Mouse (Mus musculus) lung, embryonic 15.5 days (tissue): ENCODE data around the gene Wfdc5. TPM values are rescaled to one million over a fixed set of nuclear protein-coding genes. Genes with fewer than 3 reads are reported as not detected.

Source experiments
- ATAC-seq: fragments of 200-750 bp; cut with Nextera tagmentation; 2 replicates; pipeline ENCODE4 v1.8.0; 2017; ENCODE audit warnings: moderate number of reproducible peaks, borderline replicate concordance; ENCODE audit not compliant: low FRiP score, low TSS enrichment; ENCODE audit errors: extremely low read depth
- H3K27ac ChIP-seq: fragments of 300-500 bp; sonication (generic); 2 replicates; pipeline ENCODE4 v1.5.1; 2015; ENCODE audit warnings: moderate library complexity, mild to moderate bottlenecking, inconsistent platforms
- H3K27me3 ChIP-seq: fragments of 300-500 bp; sonication (generic); 2 replicates; pipeline ENCODE4 v1.6.1; 2015; ENCODE audit warnings: inconsistent platforms
- H3K36me3 ChIP-seq: fragments of 300-500 bp; sonication (generic); 2 replicates; pipeline ENCODE4 v1.6.1; 2015; ENCODE audit warnings: inconsistent platforms
- H3K4me1 ChIP-seq: fragments of 300-500 bp; sonication (generic); 2 replicates; pipeline ENCODE4 v1.6.1; 2015; ENCODE audit warnings: inconsistent platforms
- H3K4me2 ChIP-seq: fragments of 300-500 bp; sonication (generic); 2 replicates; pipeline ENCODE4 v1.6.1; 2015; ENCODE audit warnings: inconsistent platforms, mild to moderate bottlenecking, moderate library complexity
- H3K4me3 ChIP-seq: fragments of 300-500 bp; sonication (generic); 2 replicates; pipeline ENCODE4 v1.5.1; 2015; ENCODE audit warnings: mild to moderate bottlenecking, inconsistent platforms
- H3K9ac ChIP-seq: fragments of 300-500 bp; sonication (generic); 2 replicates; pipeline ENCODE4 v1.6.1; 2015; ENCODE audit warnings: inconsistent platforms
- H3K9me3 ChIP-seq: fragments of 300-500 bp; sonication (generic); 2 replicates; pipeline ENCODE4 v1.6.1; 2016; ENCODE audit warnings: inconsistent platforms
- WGBS: fragments of 180-500 bp; shearing (Covaris S2); methylation state at CpG from one replicate; pipeline ENCODE4 v1.1.7; 2015; 5-methylcytosine and 5-hydroxymethylcytosine counted together
- polyA plus RNA-seq: library from polyadenylated mRNA; unstranded; fragments of >200 nt; fragmentation: Nextera tagmentation; extraction: Ambion mirVana; gene quantifications from 2 replicates; pipeline ENCODE4 v1.2.1, GENCODE M21; 2015

Wfdc5 gene
- polyA plus RNA-seq, 1 experiment from 2014 or later = not detected

- Histone ChIP-seq H3K4me2 (no peak overlapping the region), H3K27me3 (peaks cover 59% of the 10 kb centered on the region), H3K9ac (no peak overlapping the region), H3K27ac (no peak overlapping the region), H3K4me1 (peaks cover 10% of the 10 kb centered on the region), H3K9me3 (no peaks in the 10 kb centered on the region), H3K36me3 (no peaks in the 10 kb centered on the region), H3K4me3 (no peak overlapping the region)
- WGBS = 53% methylated on average over 3 of the region's 3 CpGs
- no peak for ATAC-seq
These were observed 9.1 kb downstream of the Wfdc5 start for GRCm38 (mm10) chr2:164173394-164173793.

- no peaks in the 10 kb centered on the region for H3K9me3 ChIP-seq
- no peak within 1 kb of the TSS for H3K9ac ChIP-seq
- H3K4me2 ChIP-seq = peak within 1 kb of the TSS; percentile 51
- no peaks in the 10 kb centered on the region for H3K36me3 ChIP-seq
- WGBS = under 1% methylated on average over 23 of the region's 29 CpGs
- H3K4me1 ChIP-seq = peaks cover 19% of the 10 kb centered on the region
- peaks cover 79% of the 10 kb centered on the region for H3K27me3 ChIP-seq
- ATAC-seq = no peak
- H3K4me3 ChIP-seq = peak within 1 kb of the TSS; percentile 25
- no peak within 1 kb of the TSS for H3K27ac ChIP-seq
These were observed 11.6 kb downstream of the Wfdc5 start, which contains the start of gene Kcns1 for GRCm38 (mm10) chr2:164170902-164171301. TSS of gene Kcns1 (minus strand) at chr2:164171113.

GRCm38 (mm10) chr2:164170326-164170725 lies 12.2 kb downstream of the Wfdc5 start:
- WGBS = 6% methylated on average over 11 of the region's 11 CpGs
- Histone ChIP-seq H3K4me1 (peaks cover 19% of the 10 kb centered on the region), H3K9me3 (no peaks in the 10 kb centered on the region), H3K4me3 (no peak overlapping the region), H3K27me3 (peaks cover 85% of the 10 kb centered on the region), H3K27ac (no peak overlapping the region), H3K9ac (no peak overlapping the region), H3K4me2 (no peak overlapping the region; the same call in 1 of the 2 replicates), H3K36me3 (no peaks in the 10 kb centered on the region)
- ATAC-seq = no peak

- Histone ChIP-seq H3K4me3 (peak overlapping the region; percentile 29), H3K4me1 (peaks cover 19% of the 10 kb centered on the region), H3K36me3 (no peaks in the 10 kb centered on the region), H3K9ac (no peak overlapping the region), H3K9me3 (no peaks in the 10 kb centered on the region), H3K27ac (no peak overlapping the region), H3K4me2 (peak overlapping the region; percentile 60), H3K27me3 (peaks cover 80% of the 10 kb centered on the region)
- WGBS = 8% methylated on average over 42 of the region's 42 CpGs
- no peak for ATAC-seq
These were observed 14.0 kb downstream of the Wfdc5 start for GRCm38 (mm10) chr2:164168571-164168946.

GRCm38 (mm10) chr2:164167752-164168570 lies 14.6 kb downstream of the Wfdc5 start:
- peaks cover 75% of the 10 kb centered on the region for H3K27me3 ChIP-seq

GRCm38 (mm10) chr2:164164941-164165340 lies 17.6 kb downstream of the Wfdc5 start:
- Histone ChIP-seq H3K27me3 (peaks cover 46% of the 10 kb centered on the region), H3K9me3 (no peaks in the 10 kb centered on the region), H3K9ac (no peak overlapping the region), H3K4me2 (no peak overlapping the region), H3K36me3 (no peaks in the 10 kb centered on the region), H3K27ac (no peak overlapping the region), H3K4me1 (peaks cover 12% of the 10 kb centered on the region), H3K4me3 (no peak overlapping the region)
- no peak for ATAC-seq
- 88% methylated on average over 5 of the region's 5 CpGs for WGBS

More at GRCm38 (mm10) chr2:164167752-164168570, 14.6 kb downstream of the Wfdc5 start:
- WGBS = 10% methylated on average over 90 of the region's 90 CpGs
- peak; percentile 34; the same call in 1 of the 2 replicates for ATAC-seq
- Histone ChIP-seq H3K4me3 (peak overlapping the region; percentile 29), H3K9ac (no peak overlapping the region), H3K27ac (no peak overlapping the region), H3K9me3 (no peaks in the 10 kb centered on the region), H3K36me3 (no peaks in the 10 kb centered on the region), H3K4me1 (peaks cover 19% of the 10 kb centered on the region), H3K4me2 (peak overlapping the region; percentile 60)

GRCm38 (mm10) chr2:164161515-164162055 lies 21.0 kb downstream of the Wfdc5 start:
- Histone ChIP-seq H3K4me1 (no peaks in the 10 kb centered on the region), H3K4me3 (no peak overlapping the region), H3K9ac (no peak overlapping the region), H3K9me3 (no peaks in the 10 kb centered on the region), H3K4me2 (no peak overlapping the region), H3K27ac (no peak overlapping the region), H3K36me3 (no peaks in the 10 kb centered on the region), H3K27me3 (peaks cover 13% of the 10 kb centered on the region)
- WGBS = 67% methylated on average over 11 of the region's 11 CpGs
- no peak for ATAC-seq

- H3K27me3 ChIP-seq = no peaks in the 10 kb centered on the region
- H3K4me2 ChIP-seq = no peak overlapping the region
- no peak overlapping the region for H3K9ac ChIP-seq
- no peaks in the 10 kb centered on the region for H3K4me1 ChIP-seq
- peaks cover 6% of the 10 kb centered on the region; the same call in 1 of the 2 replicates for H3K36me3 ChIP-seq
- no peak overlapping the region for H3K27ac ChIP-seq
- H3K9me3 ChIP-seq = no peaks in the 10 kb centered on the region
- no peak overlapping the region for H3K4me3 ChIP-seq
- ATAC-seq = no peak
- 82% methylated on average over 2 of the region's 2 CpGs for WGBS
These were observed 23.7 kb downstream of the Wfdc5 start for GRCm38 (mm10) chr2:164158838-164159237.

GRCm38 (mm10) chr2:164156158-164156557 lies 26.4 kb downstream of the Wfdc5 start:
- Histone ChIP-seq H3K4me3 (no peak overlapping the region), H3K36me3 (peaks cover 29% of the 10 kb centered on the region), H3K4me1 (no peaks in the 10 kb centered on the region), H3K9ac (no peak overlapping the region), H3K27me3 (no peaks in the 10 kb centered on the region), H3K4me2 (no peak overlapping the region), H3K9me3 (no peaks in the 10 kb centered on the region), H3K27ac (no peak overlapping the region)
- WGBS = 86% methylated on average over 7 of the region's 7 CpGs
- no peak for ATAC-seq

GRCm38 (mm10) chr2:164154007-164154406 lies 28.5 kb downstream of the Wfdc5 start:
- ATAC-seq = no peak
- Histone ChIP-seq H3K27ac (no peak overlapping the region), H3K9me3 (no peaks in the 10 kb centered on the region), H3K4me3 (no peak overlapping the region), H3K27me3 (no peaks in the 10 kb centered on the region), H3K9ac (no peak overlapping the region), H3K36me3 (peaks cover 29% of the 10 kb centered on the region), H3K4me1 (no peaks in the 10 kb centered on the region), H3K4me2 (no peak overlapping the region)
- 91% methylated on average over 10 of the region's 10 CpGs for WGBS

- Histone ChIP-seq H3K4me2 (no peak overlapping the region), H3K27ac (no peak overlapping the region), H3K4me1 (no peaks in the 10 kb centered on the region), H3K9me3 (no peaks in the 10 kb centered on the region), H3K9ac (no peak overlapping the region), H3K27me3 (no peaks in the 10 kb centered on the region), H3K4me3 (no peak overlapping the region), H3K36me3 (peaks cover 29% of the 10 kb centered on the region)
- WGBS = 81% methylated on average over 11 of the region's 11 CpGs
- ATAC-seq = no peak
These were observed 30.2 kb downstream of the Wfdc5 start for GRCm38 (mm10) chr2:164152341-164152740.

- Histone ChIP-seq H3K9me3 (no peaks in the 10 kb centered on the region), H3K4me3 (no peak overlapping the region), H3K36me3 (peaks cover 29% of the 10 kb centered on the region), H3K9ac (no peak overlapping the region), H3K4me2 (no peak overlapping the region), H3K27me3 (no peaks in the 10 kb centered on the region), H3K27ac (no peak overlapping the region), H3K4me1 (no peaks in the 10 kb centered on the region)
- 42% methylated on average over 14 of the region's 14 CpGs for WGBS
- no peak for ATAC-seq
These were observed 32.3 kb downstream of the Wfdc5 start for GRCm38 (mm10) chr2:164150086-164150760.
